Mouse (Mus musculus): ENCODE measurements around the gene Ascl3.

The Ascl3 gene

GRCm38 (mm10) chr7:109731626-109732025, at the start of gene Ascl3:
Gene Ascl3 (minus strand): TSS chr7:109731726.
- DNase-seq (ENCODE audit: low read depth): no peak

- no peak for DNase-seq (ENCODE audit: low read depth)
Observed at GRCm38 (mm10) chr7:109781087-109781469, 49.6 kb upstream of the Ascl3 start.

- DNase-seq (ENCODE audit: low read depth): no peak
Observed at GRCm38 (mm10) chr7:109772251-109772650, 40.7 kb upstream of the Ascl3 start.

GRCm38 (mm10) chr7:109768699-109769383, 37.3 kb upstream of the Ascl3 start:
- no peak for DNase-seq (ENCODE audit: low read depth)

GRCm38 (mm10) chr7:109767575-109768350, 36.2 kb upstream of the Ascl3 start:
- DNase-seq (ENCODE audit: low read depth): no peak

- DNase-seq (ENCODE audit: low read depth): no peak
Observed at GRCm38 (mm10) chr7:109764009-109764408, 32.5 kb upstream of the Ascl3 start.

GRCm38 (mm10) chr7:109756291-109756690, 24.8 kb upstream of the Ascl3 start:
- no peak for DNase-seq (ENCODE audit: low read depth)

- DNase-seq (ENCODE audit: low read depth): no peak
Observed at GRCm38 (mm10) chr7:109754034-109754433, 22.5 kb upstream of the Ascl3 start.

- no peak for DNase-seq (ENCODE audit: low read depth)
Observed at GRCm38 (mm10) chr7:109752008-109752925, 20.7 kb upstream of the Ascl3 start, which contains the start of gene Tmem9b. Gene Tmem9b (minus strand): TSS chr7:109752875.

- DNase-seq (ENCODE audit: low read depth): no peak
Observed at GRCm38 (mm10) chr7:109751427-109752007, 20.0 kb upstream of the Ascl3 start.

GRCm38 (mm10) chr7:109747747-109748146, 16.2 kb upstream of the Ascl3 start:
- no peak for DNase-seq (ENCODE audit: low read depth)

- DNase-seq (ENCODE audit: low read depth): no peak
Observed at GRCm38 (mm10) chr7:109741703-109742102, 10.2 kb upstream of the Ascl3 start.

GRCm38 (mm10) chr7:109741060-109741459, 9.5 kb upstream of the Ascl3 start:
- no peak for DNase-seq (ENCODE audit: low read depth)

- no peak for DNase-seq (ENCODE audit: low read depth)
Observed at GRCm38 (mm10) chr7:109739822-109740370, 8.4 kb upstream of the Ascl3 start.

- no peak for DNase-seq (ENCODE audit: low read depth)
Observed at GRCm38 (mm10) chr7:109734806-109735205, 3.3 kb upstream of the Ascl3 start.

- DNase-seq (ENCODE audit: low read depth): no peak
Observed at GRCm38 (mm10) chr7:109723697-109724096, 7.8 kb downstream of the Ascl3 start, which contains the start of gene BC051019. Gene BC051019 (minus strand): TSS chr7:109723850.

- no peak for DNase-seq (ENCODE audit: low read depth)
Observed at GRCm38 (mm10) chr7:109723114-109723513, 8.4 kb downstream of the Ascl3 start.

GRCm38 (mm10) chr7:109722618-109723017, 8.9 kb downstream of the Ascl3 start:
- DNase-seq (ENCODE audit: low read depth): no peak

- DNase-seq (ENCODE audit: low read depth): no peak
Observed at GRCm38 (mm10) chr7:109719286-109719685, 12.2 kb downstream of the Ascl3 start.

GRCm38 (mm10) chr7:109713434-109713982, 18.0 kb downstream of the Ascl3 start:
- no peak for DNase-seq (ENCODE audit: low read depth)

GRCm38 (mm10) chr7:109712198-109712597, 19.3 kb downstream of the Ascl3 start:
- DNase-seq (ENCODE audit: low read depth): no peak
